Mouse (Mus musculus) heart, embryonic 15.5 days (tissue): ENCODE measurements around the gene Stat5a. TPM values are rescaled to one million over a fixed set of nuclear protein-coding genes. Genes with fewer than 3 reads are reported as not detected.

ENCODE experiments used
- ATAC-seq: fragments of 200-750 bp; cut with Nextera tagmentation; replicated peaks from 2 replicates; pipeline ENCODE4 v1.8.0; 2017; ENCODE audit warnings: low read depth, moderate TSS enrichment; ENCODE audit not compliant: insufficient number of reproducible peaks, insufficient read depth, low FRiP score
- H3K27ac ChIP-seq: fragments of 300-500 bp; sonication (generic); 2 replicates; pipeline ENCODE4 v1.5.1; 2015; ENCODE audit warnings: mild to moderate bottlenecking, inconsistent platforms
- H3K27me3 ChIP-seq: fragments of 300-500 bp; sonication (generic); 2 replicates; pipeline ENCODE4 v1.6.1; 2015; ENCODE audit warnings: inconsistent platforms
- H3K36me3 ChIP-seq: fragments of 300-500 bp; sonication (generic); 2 replicates; pipeline ENCODE4 v1.6.1; 2015; ENCODE audit warnings: mild to moderate bottlenecking, inconsistent platforms
- H3K4me1 ChIP-seq: fragments of 300-500 bp; sonication (generic); replicated peaks from 2 replicates; pipeline ENCODE4 v1.6.1; 2015; ENCODE audit warnings: inconsistent platforms
- H3K4me2 ChIP-seq: fragments of 300-500 bp; sonication (generic); 2 replicates; pipeline ENCODE4 v1.6.1; 2015; ENCODE audit warnings: inconsistent platforms, mild to moderate bottlenecking, moderate library complexity
- H3K4me3 ChIP-seq: fragments of 300-500 bp; sonication (generic); 2 replicates; pipeline ENCODE4 v1.5.1; 2015; ENCODE audit warnings: mild to moderate bottlenecking, inconsistent platforms
- H3K9ac ChIP-seq: fragments of 300-500 bp; sonication (generic); 2 replicates; pipeline ENCODE4 v1.6.1; 2015; ENCODE audit warnings: mild to moderate bottlenecking, inconsistent platforms
- H3K9me3 ChIP-seq: fragments of 300-500 bp; sonication (generic); replicated peaks from 2 replicates; pipeline ENCODE4 v1.6.1; 2016; ENCODE audit warnings: inconsistent platforms
- WGBS: fragments of 180-500 bp; shearing (Covaris S2); methylation state at CpG from one replicate; pipeline ENCODE4 v1.1.7; 2015; ENCODE audit warnings: mixed read lengths; 5-methylcytosine and 5-hydroxymethylcytosine counted together
- polyA plus RNA-seq: library from polyadenylated mRNA; unstranded; fragments of >200 nt; fragmentation: Nextera tagmentation; extraction: Ambion mirVana; gene quantifications from 2 replicates; pipeline ENCODE4 v1.2.1, GENCODE M21; 2015

Stat5a gene
- 6.1 and 11.9 TPM in 2 replicates for polyA plus RNA-seq

DNA sequence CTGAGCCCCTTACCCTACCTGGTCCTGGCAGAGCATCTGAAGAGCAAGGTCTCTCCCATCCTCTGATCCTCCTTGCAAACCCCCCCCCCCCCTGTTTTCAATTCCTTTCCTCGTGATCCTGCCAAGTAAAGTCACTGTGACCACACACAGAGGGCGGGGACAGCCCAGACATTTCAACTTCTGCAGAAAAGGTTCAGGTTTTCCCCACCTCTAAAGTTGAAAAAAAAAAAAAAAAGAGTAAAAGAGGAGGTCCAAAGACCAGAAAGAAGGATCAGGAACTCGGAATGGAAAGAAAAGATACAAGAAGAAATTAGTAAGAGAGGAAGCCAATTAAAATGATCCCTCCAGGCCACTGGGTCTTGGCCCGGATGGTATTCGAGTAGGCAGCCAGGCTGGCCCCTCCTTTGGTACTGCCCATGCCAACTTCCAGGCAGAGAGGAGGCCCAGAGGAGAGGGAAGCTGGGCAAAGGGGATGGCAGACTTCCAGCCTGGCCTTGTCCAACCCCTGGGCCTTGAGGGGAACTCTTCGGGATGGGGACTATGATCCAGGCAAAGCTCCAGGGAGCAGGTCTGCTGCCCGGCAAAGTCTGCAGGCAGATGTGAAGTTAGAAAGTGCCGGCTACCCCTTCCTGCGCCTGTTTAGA, at the start of gene Stat5a:
TSS of gene Stat5a (plus strand) at position 417 of the 644 bp plus-strand sequence.
- Histone ChIP-seq H3K9me3 (no peaks in the 10 kb centered on the region), H3K9ac (peak within 1 kb of the TSS; percentile 68), H3K27ac (peak within 1 kb of the TSS; percentile 67), H3K4me2 (peak within 1 kb of the TSS; percentile 92), H3K4me3 (peak within 1 kb of the TSS; percentile 62), H3K27me3 (0 out of 2 replicates have a peak, but pooled peaks cover 15% of the 10 kb centered on the region), H3K36me3 (no peaks in the 10 kb centered on the region), H3K4me1 (peaks cover 21% of the 10 kb centered on the region)
- 54% methylated on average over 9 of the region's 9 CpGs for WGBS
- ATAC-seq: no peak

DNA sequence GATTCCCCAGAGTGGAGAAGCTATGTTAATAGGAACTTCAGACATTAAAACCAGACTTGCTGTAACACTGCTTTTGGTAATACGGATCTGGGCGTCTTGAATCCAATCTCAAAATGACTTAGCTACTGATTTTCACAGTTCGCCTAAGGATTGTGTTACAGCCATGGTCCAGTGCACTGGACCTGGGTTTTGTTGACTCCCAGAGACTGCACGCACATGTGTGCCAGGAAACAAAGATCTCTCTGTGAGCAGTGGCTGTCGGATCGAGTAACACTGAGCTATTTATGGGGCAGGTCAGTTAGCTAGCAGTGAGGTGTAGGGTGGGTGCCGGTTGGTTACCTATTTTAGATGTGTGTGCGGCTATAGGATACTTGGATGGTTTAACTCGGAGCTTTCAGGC, 48.6 kb upstream of the Stat5a start:
- Histone ChIP-seq H3K4me2 (peak overlapping the region; percentile 0; the same call in 1 of the 2 replicates), H3K9ac (no peak overlapping the region), H3K36me3 (no peaks in the 10 kb centered on the region), H3K4me3 (no peak overlapping the region), H3K27ac (peak overlapping the region; percentile 55), H3K4me1 (peaks cover 43% of the 10 kb centered on the region), H3K9me3 (no peaks in the 10 kb centered on the region), H3K27me3 (no peaks in the 10 kb centered on the region)
- 43% methylated on average over 9 of the region's 9 CpGs for WGBS
- ATAC-seq: 0 out of 2 replicates have a peak, but pooled peaks have one; percentile 51

DNA sequence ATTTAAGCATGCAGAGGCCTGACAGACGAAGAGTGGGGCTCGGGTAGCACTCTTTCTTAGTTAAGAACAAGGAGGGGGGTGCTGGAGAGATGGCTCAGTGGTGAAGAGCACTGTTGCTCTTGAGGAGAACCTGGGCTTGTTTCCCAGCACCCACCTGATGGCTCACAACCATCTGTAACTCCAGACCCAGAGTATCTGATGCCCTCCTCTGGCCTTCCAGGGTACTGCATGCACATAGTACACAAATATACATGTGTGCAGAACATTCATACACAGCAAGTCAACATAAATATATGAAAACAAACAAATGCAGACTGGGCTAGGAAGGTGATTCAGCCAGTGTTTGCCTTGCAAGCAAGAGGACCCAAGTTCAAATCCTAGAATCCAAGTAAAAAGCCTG, 48.0 kb upstream of the Stat5a start:
- 93% methylated on average over 2 of the region's 2 CpGs for WGBS
- H3K4me3 ChIP-seq: no peak overlapping the region
- H3K4me1 ChIP-seq: peaks cover 43% of the 10 kb centered on the region
- no peaks in the 10 kb centered on the region for H3K36me3 ChIP-seq
- ATAC-seq: no peak
- H3K27me3 ChIP-seq: no peaks in the 10 kb centered on the region
- H3K9me3 ChIP-seq: no peaks in the 10 kb centered on the region
- H3K4me2 ChIP-seq: peak overlapping the region; percentile 0; the same call in 1 of the 2 replicates
- no peak overlapping the region for H3K9ac ChIP-seq
- H3K27ac ChIP-seq: peak overlapping the region; percentile 55

DNA sequence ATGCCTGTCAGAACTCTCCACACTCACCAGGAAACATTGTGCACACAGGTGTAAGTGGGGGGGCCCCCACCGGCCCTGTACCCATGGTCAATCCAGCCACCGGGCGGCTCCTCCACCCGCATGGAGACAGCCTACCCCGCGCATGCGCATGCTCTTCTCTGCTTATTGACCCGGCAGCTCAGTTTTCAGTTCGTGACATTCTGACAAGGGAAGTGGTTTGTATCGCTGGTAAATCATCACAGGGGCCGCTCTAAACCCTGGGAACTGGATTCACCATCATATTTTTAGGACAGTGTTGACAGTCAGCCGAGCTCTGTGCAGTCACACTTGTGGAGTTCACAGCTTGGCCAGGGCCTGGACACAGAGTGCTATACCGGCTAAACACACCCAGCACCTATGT, 44.7 kb upstream of the Stat5a start:
- H3K4me3 ChIP-seq: peak overlapping the region; percentile 19
- peak overlapping the region; percentile 52 for H3K4me2 ChIP-seq
- H3K9me3 ChIP-seq: no peaks in the 10 kb centered on the region
- H3K4me1 ChIP-seq: peaks cover 55% of the 10 kb centered on the region
- H3K27me3 ChIP-seq: no peaks in the 10 kb centered on the region
- ATAC-seq: peak; percentile 66
- H3K9ac ChIP-seq: 0 out of 2 replicates have a peak overlapping the region, but pooled peaks have one; percentile 3
- no peaks in the 10 kb centered on the region for H3K36me3 ChIP-seq
- 20% methylated on average over 13 of the region's 13 CpGs for WGBS
- peak overlapping the region; percentile 74 for H3K27ac ChIP-seq

DNA sequence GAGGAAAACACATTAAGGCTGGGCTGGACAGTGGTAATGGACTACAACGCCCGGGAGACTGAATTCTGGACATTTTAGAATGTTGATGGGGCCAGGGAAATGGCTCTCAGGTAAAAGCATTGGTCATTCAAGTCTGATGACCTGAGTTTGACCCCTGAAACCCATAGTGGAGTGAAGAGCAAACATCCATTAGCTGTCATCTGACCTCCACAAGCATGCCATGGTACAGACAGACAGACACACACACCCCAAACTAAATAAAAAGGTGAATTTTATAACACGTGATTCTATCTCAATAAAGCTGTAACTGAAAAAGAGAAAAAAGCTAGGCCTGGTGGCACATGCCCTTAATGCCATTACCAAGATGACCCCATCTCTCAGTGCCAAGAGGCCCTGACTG, 42.8 kb upstream of the Stat5a start:
- no peaks in the 10 kb centered on the region for H3K36me3 ChIP-seq
- H3K27ac ChIP-seq: no peak overlapping the region
- H3K27me3 ChIP-seq: no peaks in the 10 kb centered on the region
- no peak overlapping the region for H3K4me2 ChIP-seq
- H3K4me1 ChIP-seq: peaks cover 52% of the 10 kb centered on the region
- 63% methylated on average over 3 of the region's 3 CpGs for WGBS
- no peak overlapping the region for H3K9ac ChIP-seq
- no peaks in the 10 kb centered on the region for H3K9me3 ChIP-seq
- H3K4me3 ChIP-seq: no peak overlapping the region
- no peak for ATAC-seq

DNA sequence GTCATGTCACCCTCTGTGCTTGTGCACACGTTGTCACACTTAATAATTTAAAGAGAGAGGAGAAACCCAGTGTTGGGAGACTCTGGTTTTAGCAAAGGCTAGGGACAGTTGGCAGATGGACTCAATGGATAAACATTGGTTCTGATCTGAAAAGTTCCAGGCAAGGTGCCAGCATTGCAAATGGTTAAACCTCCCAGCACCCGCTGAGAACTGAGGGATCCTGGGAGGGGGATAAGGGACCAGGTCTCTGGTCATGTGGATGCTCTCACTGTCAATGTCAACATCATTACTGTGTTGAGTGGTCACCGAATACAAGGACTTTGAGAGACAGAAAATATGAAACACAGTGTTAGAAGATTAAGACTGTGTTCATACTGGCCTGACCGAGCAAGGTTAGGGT, 42.4 kb upstream of the Stat5a start:
- no peaks in the 10 kb centered on the region for H3K27me3 ChIP-seq
- ATAC-seq: no peak
- no peak overlapping the region for H3K4me3 ChIP-seq
- no peak overlapping the region for H3K4me2 ChIP-seq
- H3K9me3 ChIP-seq: no peaks in the 10 kb centered on the region
- no peak overlapping the region for H3K9ac ChIP-seq
- no peak overlapping the region for H3K27ac ChIP-seq
- H3K4me1 ChIP-seq: peaks cover 56% of the 10 kb centered on the region
- 49% methylated on average over 4 of the region's 4 CpGs for WGBS
- no peaks in the 10 kb centered on the region for H3K36me3 ChIP-seq

DNA sequence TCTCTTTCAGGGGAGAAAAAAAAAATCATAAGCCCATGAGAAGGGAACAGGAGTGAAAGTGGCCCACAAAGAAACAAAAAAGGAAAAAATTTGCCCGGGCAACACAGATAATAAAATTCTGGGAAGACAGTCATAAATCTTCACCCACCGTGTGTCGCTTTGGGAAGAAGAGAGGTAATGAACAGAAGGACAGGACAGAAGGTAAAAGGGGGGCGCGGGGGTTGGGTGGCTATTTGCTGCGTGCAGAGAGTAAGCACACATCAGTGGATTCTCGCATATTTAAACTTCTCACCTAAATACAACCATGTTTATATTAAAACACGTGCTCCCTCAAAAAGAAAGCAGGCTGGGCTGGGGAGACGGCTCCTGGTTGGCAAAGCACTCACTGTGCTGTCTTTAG, 41.8 kb upstream of the Stat5a start:
- H3K9me3 ChIP-seq: no peaks in the 10 kb centered on the region
- no peak overlapping the region for H3K4me3 ChIP-seq
- H3K36me3 ChIP-seq: no peaks in the 10 kb centered on the region
- peaks cover 59% of the 10 kb centered on the region for H3K4me1 ChIP-seq
- no peak overlapping the region for H3K27ac ChIP-seq
- 76% methylated on average over 9 of the region's 9 CpGs for WGBS
- no peak for ATAC-seq
- H3K4me2 ChIP-seq: no peak overlapping the region
- H3K27me3 ChIP-seq: no peaks in the 10 kb centered on the region
- H3K9ac ChIP-seq: no peak overlapping the region

DNA sequence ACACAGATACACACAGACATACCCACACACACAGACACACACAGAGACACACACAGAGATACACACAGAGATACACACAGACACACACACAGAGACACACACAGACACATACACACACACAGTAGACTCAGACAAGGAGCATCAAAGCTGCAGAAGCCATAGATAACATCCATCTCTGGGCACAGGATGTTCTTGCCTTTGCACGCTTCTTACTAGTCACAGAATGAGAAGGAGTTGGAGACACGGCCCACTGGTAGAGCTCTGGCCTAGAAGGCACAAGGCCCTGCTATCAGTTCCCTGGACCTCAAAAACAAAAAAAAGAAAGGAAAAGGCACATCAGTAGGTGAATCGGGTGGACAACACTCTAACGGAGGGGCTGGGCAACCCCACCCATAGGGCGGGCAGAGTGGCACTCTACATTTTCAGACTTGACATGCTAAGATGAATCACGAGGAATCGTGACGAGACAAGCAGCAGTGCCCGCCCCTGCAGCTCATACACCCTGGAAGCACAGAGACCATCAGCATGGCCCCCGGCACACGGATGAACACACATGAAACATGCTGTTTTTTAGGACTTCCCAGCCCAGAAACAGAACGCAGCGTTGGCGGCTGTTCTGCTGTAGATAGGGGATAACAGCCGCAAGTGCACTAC, 40.7 kb upstream of the Stat5a start:
- no peak overlapping the region for H3K9ac ChIP-seq
- H3K27me3 ChIP-seq: no peaks in the 10 kb centered on the region
- H3K36me3 ChIP-seq: no peaks in the 10 kb centered on the region
- 86% methylated on average over 15 of the region's 15 CpGs for WGBS
- no peak overlapping the region for H3K27ac ChIP-seq
- H3K9me3 ChIP-seq: no peaks in the 10 kb centered on the region
- peaks cover 65% of the 10 kb centered on the region for H3K4me1 ChIP-seq
- H3K4me3 ChIP-seq: no peak overlapping the region
- H3K4me2 ChIP-seq: no peak overlapping the region
- no peak for ATAC-seq

DNA sequence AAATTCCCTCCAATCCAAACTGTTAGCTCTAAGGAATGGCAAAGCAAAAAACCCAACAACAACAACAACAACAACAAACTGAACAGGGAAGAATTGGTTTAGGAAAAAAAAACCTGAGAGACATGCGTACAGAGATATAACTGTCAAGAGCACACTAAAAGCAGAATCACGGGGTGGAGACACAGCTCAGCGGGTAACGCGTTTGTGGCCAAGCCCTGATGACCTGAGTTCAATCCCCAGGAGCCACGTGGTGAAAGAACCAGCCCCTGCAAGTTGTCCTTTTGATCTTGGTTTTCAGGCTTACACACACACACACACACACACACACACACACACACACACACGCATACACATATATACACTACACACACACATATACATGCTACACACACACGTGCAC, 40.1 kb upstream of the Stat5a start:
- H3K9me3 ChIP-seq: no peaks in the 10 kb centered on the region
- H3K9ac ChIP-seq: no peak overlapping the region
- H3K36me3 ChIP-seq: no peaks in the 10 kb centered on the region
- no peak overlapping the region for H3K4me3 ChIP-seq
- H3K27me3 ChIP-seq: no peaks in the 10 kb centered on the region
- no peak overlapping the region for H3K4me2 ChIP-seq
- ATAC-seq: no peak
- H3K27ac ChIP-seq: no peak overlapping the region
- H3K4me1 ChIP-seq: peaks cover 71% of the 10 kb centered on the region
- WGBS: 79% methylated on average over 8 of the region's 8 CpGs

DNA sequence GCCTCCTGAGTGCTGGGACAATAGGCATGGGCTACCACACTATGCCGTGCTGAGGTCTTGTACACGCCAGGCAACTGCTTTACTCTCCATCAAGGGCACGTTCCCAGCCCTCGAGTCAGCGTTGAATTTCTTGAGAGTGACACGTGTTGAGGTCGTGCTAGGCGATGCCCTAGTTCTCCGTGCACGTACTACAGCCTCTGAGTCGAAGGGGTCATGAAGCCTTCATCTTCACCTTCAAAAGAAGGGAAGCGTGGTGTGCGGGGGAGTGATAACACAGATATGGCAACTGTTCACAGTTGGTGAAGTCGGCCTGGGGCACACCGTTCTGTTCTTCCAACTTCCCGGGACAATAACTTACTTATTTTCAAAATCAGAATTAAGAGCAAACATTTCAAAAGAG, 39.5 kb upstream of the Stat5a start:
- ATAC-seq: no peak
- no peaks in the 10 kb centered on the region for H3K9me3 ChIP-seq
- no peak overlapping the region for H3K4me3 ChIP-seq
- H3K4me2 ChIP-seq: no peak overlapping the region
- WGBS: 56% methylated on average over 16 of the region's 16 CpGs
- H3K9ac ChIP-seq: no peak overlapping the region
- H3K36me3 ChIP-seq: no peaks in the 10 kb centered on the region
- no peaks in the 10 kb centered on the region for H3K27me3 ChIP-seq
- H3K27ac ChIP-seq: no peak overlapping the region
- peaks cover 72% of the 10 kb centered on the region for H3K4me1 ChIP-seq

DNA sequence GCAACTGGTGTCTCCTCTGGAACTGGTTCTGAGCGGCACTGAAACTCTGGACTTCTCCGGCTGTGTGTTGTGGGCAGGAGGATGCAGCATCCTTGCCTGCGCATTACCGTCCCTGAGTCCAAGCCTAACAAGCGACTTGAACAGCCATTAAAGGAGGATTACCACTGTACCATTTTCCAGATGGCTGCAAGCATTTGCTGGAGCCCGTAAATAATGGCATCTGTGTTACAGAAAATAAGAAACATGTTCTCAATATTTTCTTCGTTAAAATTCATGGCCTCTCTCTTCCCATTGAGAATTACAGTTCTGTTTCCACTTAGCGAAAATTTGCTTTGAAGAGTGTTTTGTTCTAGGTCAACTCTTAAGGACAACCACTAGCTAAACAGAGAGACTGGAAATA, 39.1 kb upstream of the Stat5a start:
- 89% methylated on average over 8 of the region's 8 CpGs for WGBS
- H3K9me3 ChIP-seq: no peaks in the 10 kb centered on the region
- H3K27me3 ChIP-seq: no peaks in the 10 kb centered on the region
- no peaks in the 10 kb centered on the region for H3K36me3 ChIP-seq
- no peak overlapping the region for H3K4me2 ChIP-seq
- no peak overlapping the region for H3K27ac ChIP-seq
- no peak overlapping the region for H3K4me3 ChIP-seq
- ATAC-seq: no peak
- peaks cover 72% of the 10 kb centered on the region for H3K4me1 ChIP-seq
- H3K9ac ChIP-seq: no peak overlapping the region
